27 mouse cellular contexts compared by ENCODE assay signal in the genomic region with DNA sequence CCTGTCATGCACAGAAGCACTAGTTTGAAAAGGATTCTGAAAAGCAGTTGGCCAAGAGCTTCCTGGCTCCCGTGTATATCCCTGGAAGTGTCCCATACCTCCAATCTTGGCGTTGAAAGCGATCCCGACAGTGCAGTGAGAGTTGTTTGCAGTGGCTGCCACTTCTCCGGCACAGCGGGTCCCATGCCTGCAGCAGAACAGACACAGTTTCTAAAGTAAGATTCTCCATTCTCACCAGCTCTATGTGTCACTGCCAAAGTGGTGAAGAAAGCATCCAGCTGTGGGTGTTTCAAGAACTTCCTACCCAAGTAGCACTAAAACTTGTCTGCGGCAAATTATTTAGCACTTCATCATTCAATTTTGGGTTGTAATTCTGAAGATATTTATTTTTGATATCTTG.
DNase-seq lines count a peak whose midpoint lies in the region; ATAC-seq and TF ChIP-seq lines count a peak whose summit lies in the region.
"Had no signal": no experiment of that assay in that cellular context is flagged by ENCODE, and none has a peak within 500 bp of the region (broad histone marks: within the 10 kb centered on the region; RNA-seq: fewer than 3 reads in every experiment).

No protein-coding gene starts in this region.

- DNase-seq in cerebellum, postnatal 10 days, result peak; percentile 27 to 62
- DNase-seq in right cerebral cortex, adult 2 months (ENCODE audit: low spot score in 2 of 2), result peak; percentile 11 to 14
- no peak for DNase-seq in right cerebral cortex, postnatal 4 days
- peak; percentile 52 for DNase-seq in lung, postnatal 0 days (ENCODE audit: low spot score)
- peak; percentile 43 for DNase-seq in telencephalon, adult 2 months (ENCODE audit: low read depth, low spot score)
- DNase-seq in ovary, postnatal 36 days (ENCODE audit: low spot score), result no peak
- DNase-seq: adrenal gland, adult 8-10 months; cerebellum, postnatal 25 days; embryo, embryonic 11 days; gastrocnemius, postnatal 10 days; heart, adult 18-20 months; heart, postnatal 36 days; thymus, postnatal 14 days had no signal

- no peak for ATAC-seq in cerebellum, adult (ENCODE audit: insufficient number of reproducible peaks, low FRiP score, low TSS enrichment)
- no peak; the same call in 1 of the 2 replicates for ATAC-seq in lung, postnatal 0 days
- ATAC-seq in kidney, embryonic 15.5 days (replicated peaks; ENCODE audit: low FRiP score), result no peak
- ATAC-seq: CD4-positive, CD25-positive, alpha-beta regulatory T cell, adult 4 months; forebrain, embryonic 16.5 days; intestine, embryonic 16.5 days; midbrain, embryonic 13.5 days; Patski had no signal

- no peak overlapping the region for H3K4me2 ChIP-seq in lung, postnatal 0 days (replicated peaks; ENCODE audit: low read depth, low read length)
- no peak overlapping the region for H3K4me2 ChIP-seq in kidney, embryonic 15.5 days
- H3K4me2 ChIP-seq: embryonic facial prominence, embryonic 15.5 days; heart, embryonic 13.5 days; hindbrain, embryonic 15.5 days; limb, embryonic 13.5 days; liver, embryonic 15.5 days; midbrain, embryonic 13.5 days; neural tube, embryonic 13.5 days had no signal

- H3K9ac ChIP-seq in lung, postnatal 0 days (replicated peaks; ENCODE audit: low read depth), result no peak overlapping the region
- H3K9ac ChIP-seq in kidney, embryonic 15.5 days, result no peak overlapping the region
- H3K9ac ChIP-seq: embryonic facial prominence, embryonic 15.5 days; heart, embryonic 13.5 days; hindbrain, embryonic 15.5 days; limb, embryonic 13.5 days; liver, embryonic 15.5 days; midbrain, embryonic 13.5 days; neural tube, embryonic 13.5 days had no signal

- no peak overlapping the region for H3K4me3 ChIP-seq in lung, postnatal 0 days (ENCODE audit: low read depth, low read length)
- no peak overlapping the region for H3K4me3 ChIP-seq in kidney, embryonic 15.5 days (replicated peaks)
- H3K4me3 ChIP-seq: embryonic facial prominence, embryonic 15.5 days; heart, embryonic 13.5 days; hindbrain, embryonic 15.5 days; limb, embryonic 13.5 days; liver, embryonic 15.5 days; midbrain, embryonic 13.5 days; neural tube, embryonic 13.5 days had no signal

- H3K27me3 ChIP-seq in lung, postnatal 0 days (replicated peaks; ENCODE audit: insufficient read depth, low read length), result no peaks in the 10 kb centered on the region
- H3K27me3 ChIP-seq in kidney, embryonic 15.5 days, result no peaks in the 10 kb centered on the region
- H3K27me3 ChIP-seq: embryonic facial prominence, embryonic 15.5 days; heart, embryonic 13.5 days; hindbrain, embryonic 15.5 days; limb, embryonic 13.5 days; liver, embryonic 15.5 days; midbrain, embryonic 13.5 days; neural tube, embryonic 13.5 days; Patski had no signal

- 42% methylated on average over 7 of the region's 7 CpGs for WGBS in lung, postnatal 0 days
- WGBS in kidney, embryonic 15.5 days, result 90% methylated on average over 7 of the region's 7 CpGs

- H3K4me1 ChIP-seq in lung, postnatal 0 days (ENCODE audit: insufficient read depth, low read depth, low read length), result no peaks in the 10 kb centered on the region
- H3K4me1 ChIP-seq in kidney, embryonic 15.5 days, result no peaks in the 10 kb centered on the region
- H3K4me1 ChIP-seq: embryonic facial prominence, embryonic 15.5 days; heart, embryonic 13.5 days; hindbrain, embryonic 15.5 days; limb, embryonic 13.5 days; liver, embryonic 15.5 days; midbrain, embryonic 13.5 days; neural tube, embryonic 13.5 days had no signal

- TF ChIP-seq EP300 in lung, postnatal 0 days (IDR thresholded peaks at IDR 0.05), result no peak

- TF ChIP-seq CTCF in lung, postnatal 0 days (IDR thresholded peaks at IDR 0.05), result no peak

- no peak overlapping the region for H3K27ac ChIP-seq in lung, postnatal 0 days (ENCODE audit: low read length)
- no peak overlapping the region for H3K27ac ChIP-seq in kidney, embryonic 15.5 days
- H3K27ac ChIP-seq: embryonic facial prominence, embryonic 15.5 days; heart, embryonic 13.5 days; hindbrain, embryonic 15.5 days; kidney, postnatal 0 days; limb, embryonic 13.5 days; liver, embryonic 15.5 days; midbrain, embryonic 13.5 days; neural tube, embryonic 13.5 days had no signal

- 0 out of 2 replicates have a peak, but pooled peaks cover 3% of the 10 kb centered on the region for H3K36me3 ChIP-seq in lung, postnatal 0 days (ENCODE audit: insufficient read depth, low read length)
- H3K36me3 ChIP-seq in kidney, embryonic 15.5 days, result peaks cover 25% of the 10 kb centered on the region
- H3K36me3 ChIP-seq: hindbrain, embryonic 15.5 days; liver, embryonic 15.5 days; midbrain, embryonic 13.5 days; neural tube, embryonic 13.5 days had no signal

- no peaks in the 10 kb centered on the region for H3K9me3 ChIP-seq in lung, postnatal 0 days (ENCODE audit: low read length)
- H3K9me3 ChIP-seq in kidney, embryonic 15.5 days (replicated peaks), result no peaks in the 10 kb centered on the region
- H3K9me3 ChIP-seq: embryonic facial prominence, embryonic 15.5 days; heart, embryonic 13.5 days; hindbrain, embryonic 15.5 days; limb, embryonic 13.5 days; liver, embryonic 15.5 days; midbrain, embryonic 13.5 days; neural tube, embryonic 13.5 days had no signal

Comparison
In these comparisons a context has a peak if more than half of its experiments do, and no peak if none do; other contexts are left out.
1. DNase-seq: peak in cerebellum, postnatal 10 days (2 of 2), right cerebral cortex, adult 2 months (2 of 2), lung, postnatal 0 days (single experiment) and telencephalon, adult 2 months (single experiment); none in right cerebral cortex, postnatal 4 days (single experiment) and ovary, postnatal 36 days (single experiment).